Mouse (Mus musculus): ENCODE measurements at regions not wholly inside any gene's neighbourhood (a gene's known extent, or its start where the extent isn't known, plus 50 kb on each side); places are given as distances from the start of the nearest gene placed in this dataset.

DNA sequence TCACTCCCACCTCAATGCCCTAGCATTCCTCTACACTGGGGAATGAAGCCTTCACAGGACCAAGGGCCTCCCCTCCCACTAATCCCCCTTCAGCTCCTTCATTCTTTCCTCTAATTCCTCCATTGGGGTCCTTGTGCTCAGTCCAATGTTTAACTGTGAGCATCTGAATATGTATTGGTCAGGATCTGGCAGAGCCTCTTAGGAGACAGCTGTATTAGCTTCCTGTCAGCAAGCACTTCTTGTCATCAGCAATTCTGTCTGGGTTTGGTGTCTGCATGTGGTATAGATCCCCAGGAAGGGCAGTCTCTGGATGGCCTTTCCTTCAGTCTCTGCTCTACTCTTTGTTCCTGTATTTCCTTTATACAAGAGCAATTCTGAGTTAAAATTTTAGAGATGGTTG is 426.8 kb upstream of the 2610001J05Rik start:
- DNase-seq = no peak

DNA sequence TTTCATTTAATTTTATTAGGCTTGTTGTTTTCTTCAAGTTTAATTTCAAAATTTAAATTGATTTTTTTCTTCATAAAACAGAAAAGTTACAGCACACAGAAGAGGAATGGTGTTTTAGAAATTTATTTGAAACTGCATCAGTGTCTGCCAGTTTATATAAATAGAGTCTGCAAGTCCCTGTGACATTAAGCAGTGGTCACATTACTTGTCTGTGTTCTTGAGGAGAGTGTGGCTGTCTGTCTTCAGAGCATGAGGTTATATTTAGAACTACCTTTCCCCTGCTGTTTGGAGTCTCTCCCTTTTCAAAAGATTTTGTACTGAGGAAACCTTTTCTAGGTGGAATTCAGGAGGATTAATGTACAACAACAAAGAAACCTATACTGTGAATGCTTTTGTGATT is 426.1 kb upstream of the 2610001J05Rik start:
- no peak for DNase-seq

DNA sequence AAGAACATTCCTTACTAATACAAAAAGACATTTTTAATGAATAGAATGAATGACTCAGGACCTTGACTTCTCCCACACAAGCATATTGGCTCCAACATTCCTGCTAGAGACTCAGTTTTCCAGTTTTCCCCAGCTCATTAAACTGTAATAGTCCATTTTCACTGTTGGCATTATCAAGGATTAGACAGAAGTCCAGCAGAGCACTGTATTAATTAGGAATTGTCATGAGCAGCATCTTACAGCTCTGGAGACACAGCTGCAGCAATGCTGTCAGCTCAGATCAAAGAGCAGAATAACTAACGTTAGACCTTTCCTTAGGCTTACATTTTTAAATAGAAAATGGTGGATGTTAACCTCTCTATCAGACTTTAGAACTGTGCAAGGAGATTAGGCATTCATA is 419.5 kb upstream of the 2610001J05Rik start:
- DNase-seq = no peak

DNA sequence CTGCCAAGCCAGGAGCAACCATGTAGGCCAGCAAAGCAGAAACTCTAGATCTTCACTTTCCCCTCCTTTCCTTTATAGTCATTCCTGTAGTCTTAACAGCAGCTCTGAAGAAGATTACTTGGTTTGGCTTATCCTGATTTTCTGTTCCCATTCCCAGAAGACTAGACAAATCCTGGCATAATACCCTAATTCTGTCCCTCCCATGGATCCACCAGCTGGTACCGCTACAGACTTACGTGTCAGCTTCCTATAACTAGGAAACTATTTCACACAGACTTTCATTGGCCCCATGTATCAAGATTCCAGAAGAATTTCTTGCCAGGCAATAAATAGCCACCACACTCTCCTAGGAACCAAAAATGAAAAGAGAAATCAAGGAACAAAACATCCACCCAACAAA is 410.2 kb upstream of the 2610001J05Rik start:
- DNase-seq = peak; percentile 17

DNA sequence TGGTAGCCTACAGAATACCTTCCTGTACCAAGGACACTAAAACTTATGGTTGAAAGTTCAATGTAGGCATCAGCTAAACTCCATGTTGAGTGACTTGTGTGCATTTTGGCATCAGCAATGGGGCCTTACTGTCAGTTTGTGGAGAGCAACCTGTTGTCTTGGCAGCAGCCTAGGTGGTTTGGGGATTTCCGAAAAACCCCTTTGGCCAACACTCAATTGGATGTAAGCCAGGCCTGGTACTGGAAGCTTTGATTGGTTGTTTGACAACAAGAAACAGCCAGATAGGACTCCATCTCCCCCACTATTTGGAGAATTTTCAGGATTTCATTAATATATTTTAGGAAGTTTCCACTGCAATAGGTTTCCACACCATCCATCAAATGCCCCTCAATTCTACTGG is 390.6 kb upstream of the 2610001J05Rik start:
- DNase-seq = no peak

DNA sequence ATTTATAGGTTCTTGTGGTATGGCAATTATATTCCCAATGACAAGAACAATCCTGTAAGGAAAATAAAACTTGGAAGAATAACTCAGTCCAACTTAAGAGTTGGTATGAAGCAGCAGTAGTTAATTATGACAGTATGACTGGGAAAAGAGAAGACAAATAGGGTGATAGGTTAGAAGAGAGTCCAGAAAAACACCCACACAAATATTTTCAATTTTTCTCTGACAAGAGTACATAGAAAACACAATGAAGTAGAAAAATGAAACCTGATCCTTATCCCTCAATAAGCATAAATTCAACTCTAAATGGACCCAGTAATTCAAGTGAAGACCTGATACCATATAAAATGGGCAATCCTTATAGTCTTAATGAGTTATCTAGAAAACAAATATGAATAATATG is 369.0 kb upstream of the 2610001J05Rik start:
- DNase-seq = no peak

DNA sequence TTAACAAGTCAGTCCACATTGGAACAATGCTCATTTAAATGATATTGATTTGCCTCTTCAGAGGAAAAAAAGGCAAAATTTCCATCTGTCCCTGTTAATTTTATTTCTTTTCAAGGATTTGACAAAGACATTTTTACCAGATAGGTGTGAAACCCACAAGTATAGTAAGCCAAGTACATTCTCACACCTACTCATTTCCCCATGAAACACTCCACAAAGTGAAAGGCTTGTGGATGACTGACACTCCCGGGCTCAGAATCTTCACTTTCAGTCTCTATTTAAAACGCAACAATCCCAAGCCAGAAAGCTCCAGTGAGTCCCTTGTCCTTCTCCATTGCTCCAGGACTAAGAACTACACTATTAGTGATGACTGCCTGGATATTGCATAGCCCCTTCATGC is 367.8 kb upstream of the 2610001J05Rik start:
- DNase-seq = no peak

DNA sequence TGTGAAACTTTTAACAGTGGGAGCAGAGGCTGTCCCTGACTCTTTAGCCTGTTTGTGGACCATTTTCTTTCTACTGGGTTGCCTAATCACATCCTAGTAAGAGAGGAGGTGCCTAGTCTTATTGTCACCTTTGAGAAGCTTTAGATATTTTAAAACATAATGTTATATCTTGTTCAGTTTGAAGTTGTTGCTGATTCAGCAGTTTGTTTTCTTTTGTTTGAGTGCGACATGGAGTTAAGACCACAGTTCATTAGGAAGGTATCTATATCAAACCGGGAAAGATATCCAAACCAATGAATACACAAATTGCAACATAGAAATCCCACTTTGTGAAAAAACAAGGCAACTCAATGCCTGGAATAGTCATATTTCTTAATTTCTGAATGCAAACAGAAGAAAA is 359.5 kb upstream of the 2610001J05Rik start:
- DNase-seq = no peak

DNA sequence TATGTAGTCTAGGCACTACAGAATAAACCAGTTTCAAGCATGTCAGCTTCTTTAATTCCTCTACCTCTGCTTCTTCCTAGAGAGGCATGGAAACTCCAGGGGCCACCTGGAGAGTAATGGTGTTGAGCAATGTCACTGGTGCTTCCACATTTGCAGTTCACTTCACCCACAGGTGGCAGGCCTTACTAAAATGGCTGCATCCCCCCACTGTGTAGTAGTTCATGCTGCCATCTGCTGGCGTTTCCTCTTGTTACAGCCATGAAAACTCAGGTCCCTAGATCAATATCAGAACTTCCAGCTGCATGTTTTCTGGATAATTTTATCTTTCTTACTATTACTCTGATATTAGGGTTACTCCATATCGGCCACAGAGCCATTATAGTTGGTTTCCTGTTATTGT is 336.2 kb upstream of the 2610001J05Rik start:
- DNase-seq = peak; percentile 26

DNA sequence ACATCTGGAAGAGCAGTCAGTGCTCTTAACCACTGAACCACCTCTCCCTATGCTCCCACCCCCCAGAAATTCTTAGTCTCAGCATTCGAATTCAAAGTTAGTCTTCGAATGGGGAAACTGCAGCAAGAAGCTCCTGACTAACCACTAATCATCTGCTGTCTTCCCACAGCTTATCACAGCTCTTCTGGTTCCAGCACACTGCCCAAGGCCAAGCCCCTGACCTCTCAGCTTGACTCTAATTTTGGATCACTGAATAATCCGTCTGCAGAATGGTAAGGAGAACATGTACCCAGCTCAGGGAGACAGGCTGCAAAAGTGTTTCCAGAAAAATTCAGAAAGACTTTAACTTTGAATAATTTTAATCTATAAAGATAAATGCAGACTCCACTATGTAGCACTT is 325.8 kb upstream of the 2610001J05Rik start:
- DNase-seq = no peak

DNA sequence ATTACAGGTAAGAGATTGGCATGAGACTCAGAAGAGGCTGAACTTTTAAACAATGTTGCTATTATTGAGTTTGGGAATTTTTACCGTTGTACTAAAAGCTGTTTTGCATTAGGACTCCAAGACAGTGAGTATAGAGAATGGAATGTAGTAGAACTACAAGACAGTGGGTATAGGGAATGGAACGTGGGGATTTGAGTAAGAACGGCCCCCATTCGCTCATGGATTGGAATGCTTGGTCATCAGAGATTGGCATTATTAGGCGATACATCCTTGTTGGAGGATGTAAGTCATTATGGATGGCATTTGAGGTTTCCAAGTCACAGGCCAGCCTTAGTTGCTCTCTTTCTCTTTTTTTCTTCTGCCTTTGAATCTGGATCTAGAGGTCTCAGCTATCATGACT is 324.0 kb upstream of the 2610001J05Rik start:
- DNase-seq = no peak

DNA sequence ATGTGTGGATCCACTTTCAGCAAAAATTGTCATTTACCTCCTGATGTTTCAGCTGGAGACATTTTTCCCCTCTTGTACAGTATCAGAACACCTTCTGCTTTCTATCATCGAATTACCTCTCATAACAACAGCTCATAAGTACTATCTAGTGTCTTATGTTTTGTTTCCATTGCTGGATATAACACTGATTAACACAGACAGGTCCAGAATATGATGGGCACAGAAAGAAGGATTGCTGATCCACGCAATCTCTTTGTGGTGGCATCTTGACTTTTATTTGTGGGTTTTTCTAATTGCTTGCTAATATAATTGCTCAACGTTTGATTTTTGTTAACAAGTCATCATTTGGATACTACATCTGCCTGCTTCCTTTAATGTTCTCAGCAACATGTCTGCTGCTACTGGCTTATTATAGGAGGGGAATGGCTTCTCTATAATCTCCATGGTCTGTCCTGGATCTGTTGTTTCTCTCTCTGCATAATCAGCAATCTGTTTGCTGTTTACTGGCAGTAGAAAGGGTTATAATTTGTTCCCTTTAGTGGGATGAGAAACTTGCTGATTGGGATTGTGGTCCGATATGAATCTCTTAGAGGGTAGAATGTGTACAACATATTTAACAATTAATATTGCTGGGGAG is 320.2 kb upstream of the 2610001J05Rik start:
- no peak for DNase-seq

DNA sequence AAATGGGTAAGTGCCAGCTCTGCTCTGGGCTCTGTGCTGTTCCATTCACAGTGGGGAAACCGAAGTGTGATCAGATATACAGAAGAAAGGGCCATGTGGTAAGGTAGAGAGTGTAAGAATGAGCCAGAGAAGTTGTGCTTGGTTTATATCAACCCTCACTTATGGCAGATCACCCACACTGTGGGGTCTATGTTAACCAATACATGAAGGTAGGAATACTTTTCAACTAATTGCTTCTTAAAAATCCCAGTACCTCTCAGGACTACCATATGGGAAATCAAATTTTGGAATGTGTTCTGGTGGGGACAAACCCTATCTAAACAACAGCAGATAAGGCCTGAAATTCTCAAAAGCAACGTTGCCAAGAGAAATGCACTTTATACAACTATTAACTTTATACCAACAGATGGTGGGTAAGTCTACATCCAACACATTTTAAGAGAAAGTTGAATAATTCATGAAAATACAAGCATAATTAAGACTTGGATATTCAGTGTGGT is 314.7 kb upstream of the 2610001J05Rik start:
- no peak for DNase-seq

DNA sequence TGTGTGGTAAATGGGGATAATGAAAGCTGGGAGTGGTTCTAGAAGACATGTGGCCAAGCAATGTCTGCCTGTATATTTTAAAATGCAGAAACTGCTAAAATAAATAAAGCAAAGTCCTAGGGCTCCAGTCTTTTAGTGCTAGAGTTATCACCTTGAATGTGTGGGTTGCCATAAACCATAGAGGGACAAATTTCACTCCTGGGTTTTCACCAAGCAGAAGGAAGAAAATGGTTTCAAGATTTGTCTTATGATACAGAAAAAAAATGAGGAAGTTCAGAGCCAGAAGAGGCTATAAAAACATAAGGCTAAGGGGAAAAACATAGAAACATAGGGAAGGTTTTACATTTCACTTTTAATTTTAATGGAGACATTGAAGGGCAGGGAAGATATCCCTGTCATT is 276.1 kb upstream of the 2610001J05Rik start:
- no peak for DNase-seq

DNA sequence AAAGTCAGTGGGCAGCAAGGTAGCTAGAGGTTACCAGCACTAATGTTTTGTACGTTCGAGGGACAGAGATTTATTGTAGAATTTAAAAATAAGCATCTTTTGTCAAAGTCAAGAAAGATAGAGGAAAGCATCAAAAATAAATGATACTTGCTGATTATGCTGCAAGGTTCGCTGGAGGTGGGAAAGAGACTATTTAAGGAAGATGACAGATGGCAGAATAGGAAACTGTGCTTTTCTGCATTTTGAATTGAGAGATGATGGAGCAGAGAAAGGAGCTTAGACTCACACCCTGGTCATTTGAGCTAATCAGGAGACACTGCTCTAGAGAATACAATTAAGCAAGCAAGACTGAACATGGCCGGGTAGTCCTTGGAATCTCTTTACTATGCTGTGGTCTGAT is 275.1 kb upstream of the 2610001J05Rik start:
- DNase-seq = no peak

DNA sequence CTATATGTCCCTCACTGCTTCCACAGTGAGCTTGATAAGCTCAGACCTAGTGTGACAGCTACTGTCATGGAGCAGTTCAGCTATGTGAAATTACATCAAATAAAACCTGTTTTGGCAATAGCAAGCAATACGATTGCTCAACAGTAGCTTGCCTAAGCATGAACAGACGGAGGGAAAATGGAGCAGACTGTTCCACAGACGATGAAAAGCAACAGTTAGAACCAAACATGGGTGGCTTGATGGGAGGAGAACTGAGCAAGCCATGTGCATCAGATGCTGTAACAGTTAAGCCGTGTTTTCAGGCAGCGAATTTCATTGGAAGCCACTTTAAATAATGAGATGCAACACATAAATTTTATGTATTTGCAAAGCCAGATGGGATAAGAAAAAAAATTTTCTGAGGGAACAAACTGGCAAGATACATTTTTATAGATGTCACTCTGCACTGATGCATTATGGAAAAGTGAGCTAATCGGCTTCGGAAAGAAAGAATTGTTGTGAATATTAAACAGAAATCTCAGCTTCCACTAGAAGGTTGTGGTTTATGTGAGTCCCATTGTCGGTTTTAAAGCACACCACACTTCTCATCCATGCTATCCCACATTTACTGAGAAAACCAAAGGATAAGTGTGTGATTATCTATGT is 270.9 kb upstream of the 2610001J05Rik start:
- DNase-seq = no peak

DNA sequence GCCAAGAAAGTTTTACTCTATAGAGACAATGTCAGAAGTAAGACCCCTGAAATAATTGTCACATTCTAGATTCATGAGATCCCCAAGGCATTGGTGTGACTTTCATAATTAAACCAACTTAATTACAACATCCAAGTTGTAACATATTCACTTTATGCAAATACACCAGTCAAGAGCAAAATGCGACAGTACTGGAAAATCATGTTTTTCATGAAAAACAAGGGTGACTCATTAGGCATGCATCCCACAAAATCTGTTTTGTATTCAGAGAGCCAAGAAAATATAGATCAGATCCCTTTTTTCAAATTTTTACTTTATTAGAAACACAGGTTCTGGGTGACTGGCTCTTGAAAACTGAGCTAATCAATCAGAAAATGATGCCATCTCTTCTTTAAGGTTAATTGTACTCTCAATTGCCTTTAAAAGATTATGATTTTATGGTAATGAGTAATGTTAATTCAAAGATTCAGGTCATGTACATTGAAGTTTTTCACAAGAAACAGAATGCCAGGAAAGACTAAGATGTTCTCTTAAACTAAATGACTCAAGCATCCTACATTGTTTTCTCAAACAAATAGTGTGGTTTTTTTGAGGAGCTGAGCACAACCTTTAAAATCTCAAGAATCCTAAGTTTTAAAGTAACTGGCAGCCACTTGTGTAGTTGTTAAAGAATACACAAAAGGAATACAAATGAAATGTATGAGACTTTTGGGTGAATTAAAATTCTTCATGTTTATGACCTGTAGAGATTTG is 259.2 kb upstream of the 2610001J05Rik start:
- no peak for DNase-seq

DNA sequence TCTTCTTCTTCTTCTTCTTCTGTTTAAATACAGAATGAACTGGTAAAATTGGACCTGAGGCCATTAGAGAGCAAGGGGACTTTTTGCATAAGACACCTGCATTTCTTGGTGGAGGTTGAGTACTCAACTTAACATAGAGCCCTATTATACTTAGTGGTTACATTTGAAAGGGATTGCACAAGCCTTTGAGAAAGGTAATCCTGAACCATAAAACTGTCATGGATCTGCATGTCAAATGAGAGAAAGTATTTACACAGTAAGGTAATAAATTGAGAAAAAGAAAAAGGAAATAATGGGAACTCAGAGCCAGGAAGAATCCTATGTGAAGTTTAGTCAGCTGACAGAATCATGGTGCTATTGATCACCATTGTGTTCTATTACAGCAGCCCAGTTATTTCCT is 258.1 kb upstream of the 2610001J05Rik start:
- DNase-seq = no peak

DNA sequence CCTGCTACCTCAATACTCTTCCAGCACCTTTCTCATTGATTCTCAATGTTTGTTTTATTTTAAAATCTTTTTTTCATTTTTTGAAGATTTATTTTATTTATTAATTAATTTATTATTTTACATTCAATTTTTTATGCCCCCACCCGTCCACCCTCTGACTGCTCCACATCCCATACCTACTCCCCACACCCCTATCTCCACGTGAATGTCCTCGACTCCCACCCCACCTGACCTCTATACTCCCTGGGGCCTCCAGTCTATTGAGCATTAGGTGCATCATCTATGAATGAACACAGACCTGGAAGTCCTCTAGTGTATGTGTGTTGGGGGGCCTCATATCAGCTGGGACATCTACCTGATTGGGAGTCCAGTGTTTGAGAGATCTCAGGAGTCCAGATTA is 251.0 kb upstream of the 2610001J05Rik start:
- no peak for DNase-seq

DNA sequence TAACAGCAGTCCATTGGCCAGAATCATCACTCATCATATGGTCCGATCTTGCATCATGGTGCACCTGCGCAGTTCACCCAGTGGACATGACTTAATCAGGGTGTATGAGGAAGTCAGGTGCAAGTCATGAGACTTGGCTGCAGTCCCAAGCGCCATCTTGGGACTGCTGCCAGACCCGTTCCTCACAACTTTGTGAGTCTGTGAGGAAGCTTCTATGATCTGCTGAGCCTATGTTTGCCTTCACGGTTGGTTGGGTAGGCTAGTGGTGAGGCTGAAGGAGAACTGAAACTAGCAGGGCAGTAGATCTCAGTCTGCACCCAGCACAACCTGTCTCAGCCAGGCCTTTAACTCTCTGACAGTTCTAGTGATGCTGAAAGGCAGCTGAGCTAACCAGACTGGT is 250.2 kb upstream of the 2610001J05Rik start:
- DNase-seq = no peak

DNA sequence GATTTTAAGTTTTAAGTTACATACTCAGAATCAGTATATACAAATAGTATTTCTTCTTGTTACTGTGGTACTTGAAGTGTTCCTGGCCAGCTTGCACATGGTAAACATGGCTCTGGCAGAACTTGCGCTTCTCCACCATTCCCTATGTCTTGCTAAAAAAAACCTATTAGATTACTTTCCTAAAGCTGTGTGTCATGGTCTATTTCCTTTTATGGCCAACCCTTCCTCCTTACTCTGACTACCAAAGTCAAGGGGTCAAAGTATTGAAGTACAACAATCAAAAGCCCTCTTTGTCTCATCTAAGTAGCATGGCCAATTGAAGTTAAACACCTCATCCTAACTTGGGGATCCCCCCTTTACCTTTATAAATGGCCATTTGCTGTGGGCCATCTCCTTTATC is 223.6 kb upstream of the 2610001J05Rik start:
- no peak for DNase-seq

DNA sequence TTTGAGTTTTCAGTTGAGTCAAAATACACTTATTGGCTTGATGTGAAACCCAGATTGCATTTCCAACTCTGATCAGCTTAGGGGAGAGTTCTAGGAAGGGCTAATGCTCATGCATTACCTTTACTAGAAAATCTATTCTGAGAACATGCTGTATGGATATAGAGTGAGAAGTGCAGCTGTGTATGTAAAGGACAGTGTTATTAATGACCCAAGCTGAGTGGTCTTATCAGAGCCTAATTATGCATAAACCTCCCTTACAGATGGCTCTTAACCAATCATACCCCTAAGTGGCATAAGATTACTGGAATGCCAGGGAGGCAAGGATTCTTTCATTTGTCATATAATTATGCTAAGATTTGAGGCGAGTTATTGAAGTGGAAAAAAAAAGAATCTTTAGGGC is 210.6 kb upstream of the 2610001J05Rik start:
- no peak for DNase-seq

DNA sequence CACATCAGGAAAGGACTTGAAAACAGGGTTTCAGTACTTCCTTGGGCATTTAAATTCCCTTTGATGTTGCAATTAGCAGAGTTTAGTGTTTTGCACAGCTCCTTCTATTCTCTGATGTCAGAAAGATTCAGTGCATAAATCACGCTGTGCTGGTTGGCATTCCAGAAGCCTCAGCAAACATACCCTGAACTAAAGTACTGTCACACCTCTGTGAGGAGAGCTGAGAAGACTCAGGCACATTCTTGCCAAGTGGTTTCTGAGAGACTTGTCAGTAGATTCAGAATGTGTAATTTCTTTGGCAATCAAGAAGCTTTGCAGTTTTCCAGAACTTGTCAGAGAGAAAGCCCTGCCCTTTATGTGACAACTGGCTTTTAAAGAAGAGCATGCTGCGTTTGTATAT is 192.4 kb upstream of the 2610001J05Rik start:
- no peak for DNase-seq

DNA sequence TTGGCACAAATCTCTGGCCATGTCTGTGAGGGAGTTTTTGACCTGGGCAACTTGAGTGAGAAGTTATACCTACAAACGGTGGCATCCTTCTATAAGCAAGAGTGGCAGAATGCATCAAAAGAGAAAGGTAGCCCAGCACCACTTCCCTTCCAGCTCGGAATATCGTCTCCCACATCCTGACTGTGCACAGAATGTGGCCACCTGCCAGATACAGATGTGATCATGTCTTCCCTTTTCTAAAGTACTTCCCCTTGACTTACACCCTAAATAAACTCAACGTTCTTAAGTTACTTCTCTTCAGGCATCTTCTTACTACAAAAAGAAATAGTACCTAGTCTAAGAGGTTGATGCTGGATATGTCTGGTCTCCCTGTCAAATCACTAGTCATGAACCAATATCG is 175.2 kb upstream of the 2610001J05Rik start:
- no peak for DNase-seq
